29 mouse cellular contexts compared by ENCODE assay signal in the genomic region with DNA sequence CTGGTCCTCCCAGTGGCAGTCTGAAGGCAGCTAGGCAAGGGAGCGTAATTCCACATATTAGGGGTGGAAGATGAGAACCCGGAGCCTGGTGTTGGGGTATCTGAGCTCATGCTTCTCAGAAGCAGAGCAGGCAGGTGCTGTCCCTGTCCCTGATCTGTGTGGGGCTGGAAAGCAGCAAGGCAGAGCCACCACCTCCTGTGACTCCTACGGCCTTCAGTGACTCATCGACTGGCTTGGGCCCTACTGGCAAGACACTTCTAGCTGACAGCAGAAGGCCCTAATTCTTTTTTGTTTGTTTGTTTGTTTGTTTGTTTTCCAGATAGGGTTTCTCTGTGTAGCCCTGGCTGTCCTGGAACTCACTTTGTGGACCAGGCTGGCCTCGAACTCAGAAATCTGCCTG. TPM values are rescaled to one million over a fixed set of nuclear protein-coding genes. Genes with fewer than 3 reads are reported as not detected.
DNase-seq lines count a peak whose midpoint lies in the region; ATAC-seq and TF ChIP-seq lines count a peak whose summit lies in the region.
"Had no signal": no experiment of that assay in that cellular context is flagged by ENCODE, and none has a peak within 500 bp of the region (broad histone marks: within the 10 kb centered on the region; RNA-seq: fewer than 3 reads in every experiment).

No protein-coding gene starts in this region.

- peak overlapping the region; percentile 52; the same call in 1 of the 2 replicates for H3K4me2 ChIP-seq in intestine, embryonic 15.5 days (replicated peaks)
- no peak overlapping the region for H3K4me2 ChIP-seq in kidney, embryonic 14.5 days (replicated peaks; ENCODE audit: low read depth, low read length)
- H3K4me2 ChIP-seq in hindbrain, embryonic 11.5 days (replicated peaks; ENCODE audit: low read depth, low read length) = no peak overlapping the region
- no peak overlapping the region for H3K4me2 ChIP-seq in liver, postnatal 0 days (ENCODE audit: low read depth, low read length)
- H3K4me2 ChIP-seq: embryonic facial prominence, embryonic 12.5 days; embryonic facial prominence, embryonic 15.5 days; heart, embryonic 11.5 days; hindbrain, embryonic 13.5 days had no signal

- no peaks in the 10 kb centered on the region for H3K27me3 ChIP-seq in intestine, embryonic 15.5 days (replicated peaks)
- H3K27me3 ChIP-seq in small intestine, adult 2 months (ENCODE audit: control insufficient read depth, insufficient read depth, low read length) = no peaks in the 10 kb centered on the region
- H3K27me3 ChIP-seq in kidney, embryonic 14.5 days (ENCODE audit: control insufficient read depth, insufficient read depth, low read length) = no peaks in the 10 kb centered on the region
- no peaks in the 10 kb centered on the region for H3K27me3 ChIP-seq in hindbrain, embryonic 11.5 days (ENCODE audit: control insufficient read depth, insufficient read depth, low read length)
- H3K27me3 ChIP-seq in liver, postnatal 0 days (ENCODE audit: insufficient read depth, low read length) = no peaks in the 10 kb centered on the region
- H3K27me3 ChIP-seq: embryonic facial prominence, embryonic 12.5 days; embryonic facial prominence, embryonic 15.5 days; hindbrain, embryonic 13.5 days had no signal

- no peaks in the 10 kb centered on the region for H3K9me3 ChIP-seq in intestine, embryonic 15.5 days
- 0 out of 2 replicates have a peak, but pooled peaks cover 3% of the 10 kb centered on the region for H3K9me3 ChIP-seq in kidney, embryonic 14.5 days (ENCODE audit: control insufficient read depth, low read length)
- no peaks in the 10 kb centered on the region for H3K9me3 ChIP-seq in hindbrain, embryonic 11.5 days (ENCODE audit: control insufficient read depth, low read length)
- no peaks in the 10 kb centered on the region for H3K9me3 ChIP-seq in liver, postnatal 0 days (ENCODE audit: low read length)
- H3K9me3 ChIP-seq: embryonic facial prominence, embryonic 12.5 days; embryonic facial prominence, embryonic 15.5 days; hindbrain, embryonic 13.5 days had no signal

- no peak for ATAC-seq in intestine, embryonic 15.5 days
- no peak for ATAC-seq in kidney, embryonic 14.5 days (ENCODE audit: low FRiP score, low TSS enrichment)
- no peak for ATAC-seq in hindbrain, embryonic 11.5 days (ENCODE audit: low FRiP score)
- ATAC-seq in liver, postnatal 0 days = no peak
- ATAC-seq: activated CD4-positive, CD25-positive, alpha-beta regulatory T cell, adult 4 months; CD4-positive, CD25-positive, alpha-beta regulatory T cell, adult 4 months; forebrain, embryonic 16.5 days; hindbrain, embryonic 16.5 days had no signal

- no peaks in the 10 kb centered on the region for H3K36me3 ChIP-seq in intestine, embryonic 15.5 days
- peaks cover 9% of the 10 kb centered on the region for H3K36me3 ChIP-seq in small intestine, adult 2 months (ENCODE audit: control insufficient read depth, insufficient read depth, low read length)
- H3K36me3 ChIP-seq in kidney, embryonic 14.5 days (ENCODE audit: control insufficient read depth, insufficient read depth, low read length) = no peaks in the 10 kb centered on the region
- H3K36me3 ChIP-seq in hindbrain, embryonic 11.5 days (ENCODE audit: control insufficient read depth, insufficient read depth, low read length) = no peaks in the 10 kb centered on the region
- no peaks in the 10 kb centered on the region for H3K36me3 ChIP-seq in liver, postnatal 0 days (replicated peaks; ENCODE audit: insufficient read depth, low read length)
- H3K36me3 ChIP-seq: embryonic facial prominence, embryonic 12.5 days; embryonic facial prominence, embryonic 15.5 days; hindbrain, embryonic 13.5 days had no signal

- no peak for TF ChIP-seq CTCF in small intestine, adult 2 months (IDR thresholded peaks at IDR 0.05; ENCODE audit: extremely low read depth, insufficient read length, insufficient replicate concordance, low read depth, low read length)
- TF ChIP-seq CTCF in liver, postnatal 0 days (IDR thresholded peaks at IDR 0.05; ENCODE audit: low read depth) = no peak

- peak; percentile 84 for DNase-seq in adrenal gland, adult 8-10 months
- DNase-seq in adrenal gland, postnatal 14 days = peak; percentile 86
- DNase-seq in gastrocnemius, adult 8-10 months (ENCODE audit: low spot score in 2 of 2) = no peak
- no peak for DNase-seq in hindbrain, embryonic 11.5 days (ENCODE audit: low spot score)
- no peak for DNase-seq in liver, postnatal 0 days
- DNase-seq: cerebellum, adult 11 months; cerebellum, adult 2 months; cerebellum, adult 9-11 months; cerebellum, postnatal 25 days; gastrocnemius, postnatal 14 days; heart, adult 11 months; kidney, adult 11 months had no signal

- H3K27ac ChIP-seq in intestine, embryonic 15.5 days = no peak overlapping the region
- no peak overlapping the region for H3K27ac ChIP-seq in small intestine, adult 2 months (ENCODE audit: insufficient read depth, low read depth, low read length)
- no peak overlapping the region for H3K27ac ChIP-seq in kidney, embryonic 14.5 days (ENCODE audit: low read depth, low read length)
- no peak overlapping the region for H3K27ac ChIP-seq in hindbrain, embryonic 11.5 days (ENCODE audit: low read depth, low read length)
- H3K27ac ChIP-seq in liver, postnatal 0 days (ENCODE audit: low read depth) = no peak overlapping the region
- H3K27ac ChIP-seq: embryonic facial prominence, embryonic 12.5 days; embryonic facial prominence, embryonic 15.5 days; hindbrain, embryonic 13.5 days had no signal

- no peak for TF ChIP-seq EP300 in liver, postnatal 0 days (IDR thresholded peaks at IDR 0.05; ENCODE audit: low read depth)

- no peak overlapping the region for H3K9ac ChIP-seq in intestine, embryonic 15.5 days
- H3K9ac ChIP-seq in kidney, embryonic 14.5 days (ENCODE audit: low read depth, low read length) = no peak overlapping the region
- no peak overlapping the region for H3K9ac ChIP-seq in hindbrain, embryonic 11.5 days (ENCODE audit: low read depth, low read length)
- H3K9ac ChIP-seq in liver, postnatal 0 days (replicated peaks) = no peak overlapping the region
- H3K9ac ChIP-seq: embryonic facial prominence, embryonic 12.5 days; embryonic facial prominence, embryonic 15.5 days; hindbrain, embryonic 13.5 days had no signal

- TF ChIP-seq POLR2A in small intestine, adult 2 months (IDR thresholded peaks at IDR 0.05; ENCODE audit: low read depth, low read length) = no peak

- 0 out of 2 replicates have a peak, but pooled peaks cover under 1% of the 10 kb centered on the region for H3K4me1 ChIP-seq in intestine, embryonic 15.5 days (replicated peaks)
- H3K4me1 ChIP-seq in small intestine, adult 2 months (ENCODE audit: control insufficient read depth, insufficient read depth, insufficient read length, low read length) = peaks cover 17% of the 10 kb centered on the region
- peaks cover 6% of the 10 kb centered on the region; the same call in 1 of the 2 replicates for H3K4me1 ChIP-seq in kidney, embryonic 14.5 days (ENCODE audit: control insufficient read depth, insufficient read depth, low read length)
- H3K4me1 ChIP-seq in hindbrain, embryonic 11.5 days (replicated peaks; ENCODE audit: control insufficient read depth, insufficient read depth, low read length) = no peaks in the 10 kb centered on the region
- H3K4me1 ChIP-seq in liver, postnatal 0 days (ENCODE audit: insufficient read depth) = peaks cover 8% of the 10 kb centered on the region
- H3K4me1 ChIP-seq: embryonic facial prominence, embryonic 12.5 days; embryonic facial prominence, embryonic 15.5 days; hindbrain, embryonic 13.5 days had no signal

- 87% methylated on average over 5 of the region's 5 CpGs for WGBS in intestine, embryonic 15.5 days
- 82% methylated on average over 5 of the region's 5 CpGs for WGBS in small intestine, adult 2 months
- WGBS in kidney, embryonic 14.5 days = 90% methylated on average over 5 of the region's 5 CpGs
- 96% methylated on average over 5 of the region's 5 CpGs for WGBS in hindbrain, embryonic 11.5 days
- WGBS in liver, postnatal 0 days (ENCODE audit: insufficient replicate concordance) = 93% methylated on average over 5 of the region's 5 CpGs

- H3K4me3 ChIP-seq in intestine, embryonic 15.5 days (replicated peaks) = no peak overlapping the region; the same call in 1 of the 2 replicates
- H3K4me3 ChIP-seq in small intestine, adult 2 months (ENCODE audit: low read depth, low read length) = peak overlapping the region; percentile 27; the same call in 1 of the 2 replicates
- no peak overlapping the region for H3K4me3 ChIP-seq in kidney, embryonic 14.5 days (ENCODE audit: low read length)
- no peak overlapping the region for H3K4me3 ChIP-seq in hindbrain, embryonic 11.5 days (ENCODE audit: low read depth, low read length)
- H3K4me3 ChIP-seq in liver, postnatal 0 days (ENCODE audit: low read depth, low read length) = no peak overlapping the region
- H3K4me3 ChIP-seq: embryonic facial prominence, embryonic 12.5 days; embryonic facial prominence, embryonic 15.5 days; hindbrain, embryonic 13.5 days had no signal

RNA-seq across cellular contexts. Expression of gene Pnpla1, which starts 7.7 kb away (rescaled TPM):
- under 1 TPM in 2 of 4 experiments, not detected in 2; 0.12 to 0.18 TPM for total RNA-seq in adrenal gland, adult 8-10 months (2022)
- total RNA-seq in adrenal gland, postnatal 14 days (2021) = 0.15 TPM in 1 of 2 replicates, not detected in the other
- 0.95 and 1.2 TPM in 2 replicates for polyA plus RNA-seq in intestine, embryonic 15.5 days (2015; fragmentation: Nextera tagmentation; extraction: Ambion mirVana)
- polyA plus RNA-seq in small intestine, adult 2 months (2012; rRNA removed) = 0.46 and 0.77 TPM in 2 replicates
- not detected in 2 replicates for polyA plus RNA-seq in kidney, embryonic 14.5 days (2014; fragmentation: Nextera tagmentation; extraction: Ambion mirVana)
- not detected for total RNA-seq in gastrocnemius, adult 8-10 months (2022)
- polyA plus RNA-seq in hindbrain, embryonic 11.5 days (2014; fragmentation: Nextera tagmentation; extraction: Ambion mirVana) = not detected in 2 replicates
- polyA plus RNA-seq in liver, postnatal 0 days (2015; fragmentation: Nextera tagmentation; extraction: Ambion mirVana) = 0.09 and 0.16 TPM in 2 replicates
- total RNA-seq: common myeloid progenitor, adult 5-6 weeks; gastrocnemius, postnatal 4 days; heart, postnatal 25 days had no signal
- polyA plus RNA-seq: activated CD4-positive, CD25-positive, alpha-beta regulatory T cell, adult 4 months; C2C12; CD4-positive, CD25-positive, alpha-beta regulatory T cell, adult 4 months; forebrain, embryonic 11.5 days; forebrain, embryonic 16.5 days; heart, embryonic 14.5 days; hindbrain, embryonic 13.5 days; hindbrain, embryonic 16.5 days had no signal

RNA-seq across cellular contexts. Expression of gene Brpf3, which starts 49.6 kb away (rescaled TPM):
- 10 to 100 TPM; 75.6 to 83.4 (median 77.1) TPM for total RNA-seq in adrenal gland, adult 8-10 months (2022)
- 62.6 and 64.5 TPM in 2 replicates for total RNA-seq in adrenal gland, postnatal 14 days (2021)
- polyA plus RNA-seq in intestine, embryonic 15.5 days (2015; fragmentation: Nextera tagmentation; extraction: Ambion mirVana) = 13.1 and 18.1 TPM in 2 replicates
- 39.3 and 109 TPM in 2 replicates for polyA plus RNA-seq in small intestine, adult 2 months (2012; rRNA removed)
- polyA plus RNA-seq in kidney, embryonic 14.5 days (2014; fragmentation: Nextera tagmentation; extraction: Ambion mirVana) = 10.2 and 16.2 TPM in 2 replicates
- total RNA-seq in gastrocnemius, adult 8-10 months (2022) = 10 to 100 TPM; 13.2 to 16.5 (median 16.3) TPM
- 7.1 and 9.8 TPM in 2 replicates for polyA plus RNA-seq in hindbrain, embryonic 11.5 days (2014; fragmentation: Nextera tagmentation; extraction: Ambion mirVana)
- polyA plus RNA-seq in liver, postnatal 0 days (2015; fragmentation: Nextera tagmentation; extraction: Ambion mirVana) = 33.9 and 35.6 TPM in 2 replicates

Comparison
In these comparisons a context has a peak if more than half of its experiments do, and no peak if none do; other contexts are left out.
1. DNase-seq: peak in adrenal gland, adult 8-10 months (single experiment) and adrenal gland, postnatal 14 days (single experiment); none in gastrocnemius, adult 8-10 months (0 of 2), hindbrain, embryonic 11.5 days (single experiment) and liver, postnatal 0 days (single experiment).